Mouse (Mus musculus): ENCODE measurements around the gene C530008M17Rik.

GRCm38 (mm10) chr5:76649897-76650296, 6.4 kb upstream of the C530008M17Rik start:
- no peak for TF ChIP-seq POLR2A (IDR thresholded peaks at IDR 0.05; ENCODE audit: extremely low read depth, insufficient read depth, low read length)
- no peak for TF ChIP-seq CTCF (IDR thresholded peaks at IDR 0.05; ENCODE audit: extremely low read depth, insufficient read depth, low read length)

Measured in cortical plate, adult 2 months (tissue).